Mouse (Mus musculus) hindbrain, embryonic 14.5 days (tissue): ENCODE results near the gene Col5a1. TPM values are rescaled to one million over a fixed set of nuclear protein-coding genes. Genes with fewer than 3 reads are reported as not detected.

Experiments
- ATAC-seq: fragments of 200-750 bp; cut with Nextera tagmentation; 2 replicates; pipeline ENCODE4 v1.8.0; 2017; ENCODE audit warnings: moderate number of reproducible peaks, mild to moderate bottlenecking, moderate TSS enrichment, moderate library complexity; ENCODE audit not compliant: low FRiP score
- DNase-seq: peaks from one replicate; pipeline ENCODE4 v3.0.0-alpha.2; 2015; ENCODE audit warnings: low spot score
- H3K27ac ChIP-seq: fragments of 300-500 bp; sonication (generic); 2 replicates; pipeline ENCODE4 v1.5.1; 2014; ENCODE audit warnings: mild to moderate bottlenecking, moderate library complexity
- H3K27me3 ChIP-seq: fragments of 300-500 bp; sonication (generic); 2 replicates; pipeline ENCODE4 v1.6.1; 2014; ENCODE audit warnings: mild to moderate bottlenecking, low read length, mixed read lengths; ENCODE audit not compliant: control insufficient read depth, insufficient read depth
- H3K36me3 ChIP-seq: fragments of 300-500 bp; sonication (generic); replicated peaks from 2 replicates; pipeline ENCODE4 v1.6.1; 2014; ENCODE audit not compliant: control insufficient read depth, insufficient read depth
- H3K4me1 ChIP-seq: fragments of 300-500 bp; sonication (generic); replicated peaks from 2 replicates; pipeline ENCODE4 v1.6.1; 2014; ENCODE audit warnings: antibody characterized with exemption, low read length, mixed read lengths; ENCODE audit not compliant: control insufficient read depth, insufficient read depth
- H3K4me2 ChIP-seq: fragments of 300-500 bp; sonication (generic); replicated peaks from 2 replicates; pipeline ENCODE4 v1.6.1; 2014; ENCODE audit warnings: mild to moderate bottlenecking, moderate library complexity
- H3K4me3 ChIP-seq: fragments of 300-500 bp; sonication (generic); replicated peaks from 2 replicates; pipeline ENCODE4 v1.5.1; 2014; ENCODE audit warnings: mild to moderate bottlenecking, low read length
- H3K9ac ChIP-seq: fragments of 300-500 bp; sonication (generic); 2 replicates; pipeline ENCODE4 v1.6.1; 2014
- H3K9me3 ChIP-seq: fragments of 300-500 bp; sonication (generic); 2 replicates; pipeline ENCODE4 v1.6.1; 2016; ENCODE audit warnings: low read length; ENCODE audit not compliant: control insufficient read depth
- WGBS: fragments of 180-500 bp; shearing (Covaris S2); extraction: QIAGEN DNeasy Blood & Tissue Kit; methylation state at CpG from one replicate; pipeline ENCODE4 v1.1.7; 2014; 5-methylcytosine and 5-hydroxymethylcytosine counted together
- polyA plus RNA-seq: library from polyadenylated mRNA; unstranded; fragments of >200 nt; fragmentation: Nextera tagmentation; extraction: Ambion mirVana; gene quantifications from 2 replicates; pipeline ENCODE4 v1.2.1, GENCODE M21; 2014

The Col5a1 gene
- polyA plus RNA-seq, 1 experiment from 2014 or later, result 14.7 TPM

- H3K9ac ChIP-seq, result no peak overlapping the region
Measured at GRCm38 (mm10) chr2:27986751-27987150, 100.5 kb downstream of the Col5a1 start.

GRCm38 (mm10) chr2:27990430-27991211 lies 104.4 kb downstream of the Col5a1 start:
- no peak overlapping the region for H3K4me3 ChIP-seq
- no peak overlapping the region for H3K9ac ChIP-seq
- ATAC-seq, result no peak
- no peaks in the 10 kb centered on the region for H3K9me3 ChIP-seq
- H3K27ac ChIP-seq, result no peak overlapping the region
- no peak for DNase-seq
- 63% methylated on average over 13 of the region's 13 CpGs for WGBS
- no peak overlapping the region for H3K4me2 ChIP-seq
- no peaks in the 10 kb centered on the region for H3K36me3 ChIP-seq
- peaks cover 10% of the 10 kb centered on the region; the same call in 1 of the 2 replicates for H3K4me1 ChIP-seq
- no peaks in the 10 kb centered on the region for H3K27me3 ChIP-seq

More at GRCm38 (mm10) chr2:27986751-27987150, 100.5 kb downstream of the Col5a1 start:
- no peaks in the 10 kb centered on the region for H3K27me3 ChIP-seq
- no peak overlapping the region for H3K4me3 ChIP-seq
- H3K36me3 ChIP-seq, result no peaks in the 10 kb centered on the region
- no peaks in the 10 kb centered on the region for H3K4me1 ChIP-seq
- WGBS, result 92% methylated on average over 4 of the region's 4 CpGs
- no peak overlapping the region for H3K4me2 ChIP-seq
- DNase-seq, result no peak
- no peak overlapping the region for H3K27ac ChIP-seq
- H3K9me3 ChIP-seq, result no peaks in the 10 kb centered on the region
- ATAC-seq, result no peak

GRCm38 (mm10) chr2:27993416-27993815 lies 107.2 kb downstream of the Col5a1 start:
- H3K27me3 ChIP-seq, result no peaks in the 10 kb centered on the region
- ATAC-seq, result 0 out of 2 replicates have a peak, but pooled peaks have one; percentile 19
- no peak overlapping the region for H3K4me2 ChIP-seq
- peaks cover 10% of the 10 kb centered on the region; the same call in 1 of the 2 replicates for H3K4me1 ChIP-seq
- H3K4me3 ChIP-seq, result no peak overlapping the region
- no peak overlapping the region for H3K9ac ChIP-seq
- H3K9me3 ChIP-seq, result no peaks in the 10 kb centered on the region
- no peak for DNase-seq
- H3K27ac ChIP-seq, result peak overlapping the region; percentile 63
- 71% methylated on average over 5 of the region's 5 CpGs for WGBS
- H3K36me3 ChIP-seq, result no peaks in the 10 kb centered on the region

GRCm38 (mm10) chr2:27999996-28000583 lies 113.9 kb downstream of the Col5a1 start:
- Histone ChIP-seq H3K4me2 (no peak overlapping the region), H3K27ac (no peak overlapping the region), H3K9ac (no peak overlapping the region), H3K27me3 (no peaks in the 10 kb centered on the region), H3K36me3 (no peaks in the 10 kb centered on the region), H3K4me3 (no peak overlapping the region), H3K4me1 (peaks cover 4% of the 10 kb centered on the region; the same call in 1 of the 2 replicates), H3K9me3 (no peaks in the 10 kb centered on the region)
- DNase-seq (no peak), ATAC-seq (no peak)
- 87% methylated on average over 9 of the region's 9 CpGs for WGBS

GRCm38 (mm10) chr2:28000660-28001059 lies 114.4 kb downstream of the Col5a1 start:
- no peak for DNase-seq
- 78% methylated on average over 3 of the region's 3 CpGs for WGBS

GRCm38 (mm10) chr2:28001206-28001605 lies 115.0 kb downstream of the Col5a1 start:
- 75% methylated on average over 11 of the region's 11 CpGs for WGBS
- no peak overlapping the region for H3K4me3 ChIP-seq
- H3K4me1 ChIP-seq, result peaks cover 4% of the 10 kb centered on the region; the same call in 1 of the 2 replicates
- H3K27ac ChIP-seq, result no peak overlapping the region
- no peak for DNase-seq
- no peak for ATAC-seq
- H3K4me2 ChIP-seq, result no peak overlapping the region
- H3K9me3 ChIP-seq, result no peaks in the 10 kb centered on the region
- H3K36me3 ChIP-seq, result no peaks in the 10 kb centered on the region
- H3K27me3 ChIP-seq, result no peaks in the 10 kb centered on the region
- no peak overlapping the region for H3K9ac ChIP-seq

More at GRCm38 (mm10) chr2:28000660-28001059, 114.4 kb downstream of the Col5a1 start:
- Histone ChIP-seq H3K27me3 (no peaks in the 10 kb centered on the region), H3K9me3 (no peaks in the 10 kb centered on the region), H3K27ac (no peak overlapping the region), H3K4me1 (peaks cover 4% of the 10 kb centered on the region; the same call in 1 of the 2 replicates), H3K4me3 (no peak overlapping the region), H3K36me3 (no peaks in the 10 kb centered on the region), H3K4me2 (no peak overlapping the region), H3K9ac (no peak overlapping the region)
- ATAC-seq, result no peak

GRCm38 (mm10) chr2:28005187-28005586 lies 119.0 kb downstream of the Col5a1 start:
- Histone ChIP-seq H3K27ac (no peak overlapping the region), H3K36me3 (no peaks in the 10 kb centered on the region), H3K4me1 (peaks cover 21% of the 10 kb centered on the region), H3K27me3 (no peaks in the 10 kb centered on the region), H3K9me3 (no peaks in the 10 kb centered on the region), H3K9ac (no peak overlapping the region), H3K4me3 (no peak overlapping the region), H3K4me2 (no peak overlapping the region)
- no peak for ATAC-seq
- 91% methylated on average over 4 of the region's 4 CpGs for WGBS
- DNase-seq, result no peak

- H3K4me3 ChIP-seq, result no peak overlapping the region
- peak; percentile 71 for DNase-seq
- H3K4me2 ChIP-seq, result no peak overlapping the region
- no peaks in the 10 kb centered on the region for H3K36me3 ChIP-seq
- no peak overlapping the region for H3K9ac ChIP-seq
- no peak for ATAC-seq
- WGBS, result 31% methylated on average over 4 of the region's 4 CpGs
- no peaks in the 10 kb centered on the region for H3K27me3 ChIP-seq
- H3K4me1 ChIP-seq, result peaks cover 17% of the 10 kb centered on the region
- H3K27ac ChIP-seq, result peak overlapping the region; percentile 63
- H3K9me3 ChIP-seq, result no peaks in the 10 kb centered on the region
Measured at GRCm38 (mm10) chr2:28008261-28008660, 122.0 kb downstream of the Col5a1 start.

- H3K27me3 ChIP-seq, result no peaks in the 10 kb centered on the region
- no peak overlapping the region for H3K4me2 ChIP-seq
- WGBS, result 74% methylated on average over 3 of the region's 3 CpGs
- no peak for DNase-seq
- no peak for ATAC-seq
- no peaks in the 10 kb centered on the region for H3K9me3 ChIP-seq
- no peak overlapping the region for H3K9ac ChIP-seq
- no peaks in the 10 kb centered on the region for H3K36me3 ChIP-seq
- no peak overlapping the region for H3K27ac ChIP-seq
- no peak overlapping the region for H3K4me3 ChIP-seq
- H3K4me1 ChIP-seq, result peaks cover 13% of the 10 kb centered on the region
Measured at GRCm38 (mm10) chr2:28012367-28012766, 126.1 kb downstream of the Col5a1 start.
